Mouse (Mus musculus): ENCODE measurements around the gene Lpar2. TPM values are rescaled to one million over a fixed set of nuclear protein-coding genes. Genes with fewer than 3 reads are reported as not detected.
A peak's percentile ranks its signal among the peaks of the same experiment; 100 is the strongest.

Gene Lpar2
- total and polyA plus RNA-seq, 3 experiments = 0.77 to 2.8 TPM; not detected in 1

- Histone ChIP-seq H3K4me1 (ENCODE audit: control insufficient read depth in 1 of 2, insufficient read depth in 2 of 2, low read length in 2 of 2) (no peaks in the 10 kb centered on the region), H3K27me3 (ENCODE audit: control insufficient read depth in 1 of 2, insufficient read depth in 2 of 2, low read length in 2 of 2) (no peaks in the 10 kb centered on the region), H3K27ac (ENCODE audit: control insufficient read depth, low read depth, low read length) (no peak overlapping the region), H3K79me2 (ENCODE audit: control insufficient read depth, insufficient read depth, low read length, poor library complexity) (peaks cover 6% of the 10 kb centered on the region), H3K9me3 (replicated peaks; ENCODE audit: insufficient read depth, low read length) (no peaks in the 10 kb centered on the region), H3K4me3 (ENCODE audit: control insufficient read depth in 1 of 2, insufficient read depth in 1 of 2, low read depth in 2 of 2, low read length in 2 of 2) (no peak overlapping the region), H3K36me3 (ENCODE audit: control insufficient read depth in 1 of 2, insufficient read depth in 2 of 2, low read length in 2 of 2) (peaks cover 3 to 7% of the 10 kb centered on the region in 2 experiments; a peak in 3 of 4 replicates), H3K9ac (ENCODE audit: control insufficient read depth, low read depth, low read length, poor library complexity, severe bottlenecking) (no peak overlapping the region)
- DNase-seq (ENCODE audit: low read depth, low spot score) = no peak
- peak; percentile 67 for TF ChIP-seq ZNF384 (IDR thresholded peaks at IDR 0.05; ENCODE audit: low read depth, low read length)
- no peak for TF ChIP-seq NELFE (IDR thresholded peaks at IDR 0.05; ENCODE audit: low read depth, low read length)
- no peak for TF ChIP-seq USF1 (IDR thresholded peaks at IDR 0.05; ENCODE audit: low read depth, low read length)
- TF ChIP-seq ZKSCAN1 (IDR thresholded peaks at IDR 0.05; ENCODE audit: low read depth, low read length) = 0 out of 2 replicates have a peak, but pooled peaks have one; percentile 41
Measured at GRCm38 (mm10) chr8:69804537-69804936, 17.7 kb upstream of the Lpar2 start.

GRCm38 (mm10) chr8:69805086-69805485 is 17.1 kb upstream of the Lpar2 start:
- Histone ChIP-seq H3K27ac (ENCODE audit: control insufficient read depth, low read depth, low read length) (no peak overlapping the region), H3K27me3 (ENCODE audit: control insufficient read depth in 1 of 2, insufficient read depth in 2 of 2, low read length in 2 of 2) (no peaks in the 10 kb centered on the region), H3K36me3 (ENCODE audit: control insufficient read depth in 1 of 2, insufficient read depth in 2 of 2, low read length in 2 of 2) (peaks cover 6 to 7% of the 10 kb centered on the region in 2 experiments; a peak in 3 of 4 replicates), H3K9me3 (replicated peaks; ENCODE audit: insufficient read depth, low read length) (no peaks in the 10 kb centered on the region), H3K79me2 (ENCODE audit: control insufficient read depth, insufficient read depth, low read length, poor library complexity) (peaks cover 7% of the 10 kb centered on the region), H3K4me1 (ENCODE audit: control insufficient read depth in 1 of 2, insufficient read depth in 2 of 2, low read length in 2 of 2) (no peaks in the 10 kb centered on the region), H3K9ac (ENCODE audit: control insufficient read depth, low read depth, low read length, poor library complexity, severe bottlenecking) (no peak overlapping the region), H3K4me3 (ENCODE audit: control insufficient read depth in 1 of 2, insufficient read depth in 1 of 2, low read depth in 2 of 2, low read length in 2 of 2) (no peak overlapping the region)
- DNase-seq (ENCODE audit: low read depth, low spot score) = no peak
- no peak for TF ChIP-seq HCFC1 (IDR thresholded peaks at IDR 0.05; ENCODE audit: low read depth, low read length)

- Histone ChIP-seq H3K27ac (ENCODE audit: control insufficient read depth, low read depth, low read length) (no peak overlapping the region), H3K9ac (ENCODE audit: control insufficient read depth, low read depth, low read length, poor library complexity, severe bottlenecking) (no peak overlapping the region), H3K27me3 (ENCODE audit: control insufficient read depth in 1 of 2, insufficient read depth in 2 of 2, low read length in 2 of 2) (no peaks in the 10 kb centered on the region), H3K79me2 (ENCODE audit: control insufficient read depth, insufficient read depth, low read length, poor library complexity) (peaks cover 7% of the 10 kb centered on the region), H3K4me1 (ENCODE audit: control insufficient read depth in 1 of 2, insufficient read depth in 2 of 2, low read length in 2 of 2) (no peaks in the 10 kb centered on the region), H3K4me3 (ENCODE audit: control insufficient read depth in 1 of 2, insufficient read depth in 1 of 2, low read depth in 2 of 2, low read length in 2 of 2) (no peak overlapping the region), H3K9me3 (replicated peaks; ENCODE audit: insufficient read depth, low read length) (no peaks in the 10 kb centered on the region), H3K36me3 (ENCODE audit: control insufficient read depth in 1 of 2, insufficient read depth in 2 of 2, low read length in 2 of 2) (peaks cover 6 to 7% of the 10 kb centered on the region in 2 experiments; a peak in 3 of 4 replicates)
- DNase-seq (ENCODE audit: low read depth, low spot score) = no peak
- TF ChIP-seq E2F4 (IDR thresholded peaks at IDR 0.05; ENCODE audit: borderline replicate concordance, low read depth, low read length) (no peak), ZMIZ1 (IDR thresholded peaks at IDR 0.05; ENCODE audit: low read depth, low read length) (no peak), EP300 (IDR thresholded peaks at IDR 0.05; ENCODE audit: low read depth in 1 of 2, low read length in 2 of 2) (no peak), MXI1 (IDR thresholded peaks at IDR 0.05; ENCODE audit: low read depth, low read length) (no peak), NRF1 (IDR thresholded peaks at IDR 0.05; ENCODE audit: insufficient read depth, low read depth, low read length, poor library complexity, severe bottlenecking) (no peak), CHD2 (IDR thresholded peaks at IDR 0.05; ENCODE audit: low read length) (no peak), NELFE (IDR thresholded peaks at IDR 0.05; ENCODE audit: low read depth, low read length) (no peak), HCFC1 (IDR thresholded peaks at IDR 0.05; ENCODE audit: low read depth, low read length) (no peak), POLR2AphosphoS5 (IDR thresholded peaks at IDR 0.05; ENCODE audit: borderline replicate concordance, low read depth, low read length) (no peak)
Measured at GRCm38 (mm10) chr8:69805491-69805890, 16.7 kb upstream of the Lpar2 start.

Measured in MEL (cell line).